Mouse (Mus musculus): ENCODE measurements around the gene Kpna1.
"Not testable (repeated sequence)": the region's sequence is repeated elsewhere in the genome, so short reads cannot be mapped to it uniquely, and the experiment has no call there.

The Kpna1 gene

DNA sequence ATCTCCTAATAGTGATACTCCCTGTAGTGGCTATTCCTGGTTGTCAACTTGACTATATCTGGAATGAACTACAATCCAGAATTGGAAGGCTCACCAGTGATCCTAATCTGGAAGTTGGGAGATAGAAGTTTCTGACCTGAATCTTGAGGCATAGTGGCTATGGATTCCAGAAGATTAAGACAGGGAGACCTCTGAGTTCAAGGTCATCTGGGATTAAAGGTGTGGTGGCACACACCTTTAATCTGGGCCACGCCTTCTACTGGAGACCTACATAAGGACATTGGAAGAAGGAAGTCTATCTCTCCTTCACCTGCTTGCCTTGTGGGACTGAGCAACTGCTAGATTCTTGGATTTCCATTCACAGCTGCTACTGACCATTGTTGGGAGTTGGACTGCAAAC, at the start of gene Kpna1:
TSS of gene Kpna1 (plus strand) at position 301 of the 400 bp plus-strand sequence.
- DNase-seq (ENCODE audit: low spot score in 2 of 2) = not testable (repeated sequence)

- no peak for DNase-seq (ENCODE audit: low spot score in 2 of 2)
Measured at GRCm38 (mm10) chr16:35932179-35933055, 46.1 kb upstream of the Kpna1 start.

- no peak for DNase-seq (ENCODE audit: low spot score in 2 of 2)
Measured at GRCm38 (mm10) chr16:35933181-35933580, 45.4 kb upstream of the Kpna1 start.

GRCm38 (mm10) chr16:35938211-35939151, 40.1 kb upstream of the Kpna1 start, which contains the start of the genes Parp9 and Dtx3l:
TSS of gene Parp9 (plus strand) at chr16:35938470.
TSS of gene Dtx3l (minus strand) at chr16:35939151.
- DNase-seq (ENCODE audit: low spot score in 2 of 2) = peak; percentile 9 to 15

GRCm38 (mm10) chr16:35939261-35939660, 39.3 kb upstream of the Kpna1 start:
- DNase-seq (ENCODE audit: low spot score in 2 of 2) = no peak

DNA sequence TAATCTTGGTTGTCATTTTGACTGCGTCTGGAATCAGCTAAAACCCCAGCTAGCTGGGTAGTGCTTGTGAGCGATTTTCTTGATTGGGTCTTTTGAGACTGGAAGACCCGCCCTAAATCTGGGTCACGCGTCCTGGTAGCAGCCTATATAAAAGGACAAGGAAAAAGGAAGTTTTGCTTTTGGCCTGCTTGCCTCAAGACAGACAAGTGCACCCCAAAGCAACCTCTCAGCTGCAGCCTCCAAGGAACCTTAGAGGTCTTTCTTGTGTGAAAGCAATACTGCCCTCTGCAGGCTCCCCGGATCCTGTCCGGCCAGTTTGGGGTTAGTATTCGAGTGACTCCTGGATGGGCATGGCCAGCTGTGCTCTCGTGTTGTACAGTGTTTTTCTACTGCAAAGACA, 38.9 kb upstream of the Kpna1 start:
- peak; percentile 49 to 64 for DNase-seq (ENCODE audit: low spot score in 2 of 2)

DNA sequence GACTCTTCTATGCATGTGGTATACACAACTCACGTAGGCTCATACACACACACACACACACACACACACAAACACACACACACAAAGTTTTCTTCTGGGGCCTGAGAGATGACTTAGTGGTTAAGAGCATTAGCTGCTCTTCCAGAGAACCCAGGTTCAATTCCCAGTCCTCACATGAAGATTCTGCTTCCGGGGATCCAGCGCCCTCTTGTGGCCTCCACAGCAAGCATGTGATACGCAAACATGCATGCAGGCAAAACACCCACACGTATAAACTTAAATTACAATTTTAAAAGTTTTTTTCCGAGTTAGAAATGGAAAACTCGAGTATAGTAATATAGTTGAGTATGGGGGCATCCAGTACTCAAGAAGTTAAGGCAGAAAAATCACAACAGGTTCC, 37.2 kb upstream of the Kpna1 start:
- DNase-seq (ENCODE audit: low spot score in 2 of 2) = no peak

DNA sequence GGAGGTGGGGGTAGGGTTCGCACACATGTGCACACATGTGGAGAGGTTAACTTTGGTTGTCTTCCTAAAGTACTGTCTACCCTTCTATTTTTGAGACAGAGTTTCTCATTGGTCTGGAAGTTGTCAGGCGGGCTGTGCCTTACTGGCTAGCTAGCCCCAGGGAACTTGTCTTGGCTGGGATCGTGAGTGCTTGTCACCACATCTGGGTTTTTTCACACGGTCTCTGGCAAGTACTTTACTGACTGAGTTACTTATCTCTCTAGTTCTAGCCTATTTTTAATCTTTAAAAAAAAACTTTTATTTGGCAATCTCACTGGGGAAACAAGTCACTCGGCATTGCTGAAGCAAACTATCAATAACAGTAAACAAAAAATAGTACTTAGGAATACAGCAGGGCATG, 29.3 kb upstream of the Kpna1 start:
- no peak for DNase-seq (ENCODE audit: low spot score in 2 of 2)

GRCm38 (mm10) chr16:35951216-35951615, 27.3 kb upstream of the Kpna1 start:
- no peak for DNase-seq (ENCODE audit: low spot score in 2 of 2)

- no peak for DNase-seq (ENCODE audit: low spot score in 2 of 2)
Measured at GRCm38 (mm10) chr16:35952628-35953130, 25.9 kb upstream of the Kpna1 start.

DNA sequence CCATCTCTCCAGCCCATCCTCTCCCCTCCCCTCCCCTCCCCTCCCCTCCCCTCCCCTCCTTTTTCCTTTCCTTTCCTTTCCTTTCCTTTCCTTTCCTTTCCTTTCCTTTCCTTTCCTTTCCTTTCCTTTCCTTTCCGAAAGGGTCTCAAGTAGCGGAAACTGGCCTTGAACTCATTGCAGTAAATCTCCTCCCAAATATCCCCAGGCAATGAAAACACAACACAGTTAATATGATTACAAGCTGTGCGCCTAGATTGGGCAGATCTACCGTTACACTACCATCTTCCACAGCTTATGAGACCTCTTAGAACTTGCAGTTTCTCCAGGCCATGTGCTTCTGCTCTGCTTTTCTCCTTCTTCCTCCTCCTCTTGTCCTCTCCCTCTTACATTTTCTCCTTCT, 12.6 kb upstream of the Kpna1 start:
- DNase-seq (ENCODE audit: low spot score in 2 of 2) = not testable (repeated sequence)

DNA sequence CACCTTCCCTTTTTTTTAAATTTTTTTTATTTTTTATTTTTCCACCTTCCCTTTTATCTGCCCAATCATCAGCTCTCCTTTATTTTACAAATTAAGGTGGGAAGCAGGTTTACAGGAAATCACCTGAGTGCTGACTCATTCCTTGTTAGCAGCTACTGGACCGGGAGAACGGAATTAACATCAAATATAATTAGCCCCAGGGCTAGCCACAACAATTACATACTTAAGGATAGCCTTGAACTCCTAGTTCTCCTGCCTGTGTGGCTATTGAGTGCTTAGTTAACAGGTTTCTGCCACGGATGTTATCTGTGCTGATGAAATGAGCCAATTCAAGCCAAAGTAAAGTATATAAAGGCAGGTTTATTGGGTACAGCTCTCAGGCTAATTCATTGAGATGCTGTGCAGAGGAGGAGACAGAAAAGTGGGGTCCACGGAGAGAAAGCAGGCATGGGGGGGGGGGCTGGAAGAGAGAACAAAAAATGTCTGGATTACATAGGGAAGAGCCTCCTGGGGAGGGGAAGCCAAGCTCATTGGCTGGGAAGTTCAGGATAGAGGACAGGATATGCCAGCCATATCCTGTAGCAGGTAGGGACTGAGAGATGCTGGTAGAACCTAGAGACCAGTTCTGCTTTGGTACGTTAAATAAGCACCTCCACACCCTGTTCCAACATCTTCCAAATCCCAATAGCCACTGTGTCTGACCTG, 12.0 kb upstream of the Kpna1 start:
- DNase-seq (ENCODE audit: low spot score in 2 of 2) = no peak

DNA sequence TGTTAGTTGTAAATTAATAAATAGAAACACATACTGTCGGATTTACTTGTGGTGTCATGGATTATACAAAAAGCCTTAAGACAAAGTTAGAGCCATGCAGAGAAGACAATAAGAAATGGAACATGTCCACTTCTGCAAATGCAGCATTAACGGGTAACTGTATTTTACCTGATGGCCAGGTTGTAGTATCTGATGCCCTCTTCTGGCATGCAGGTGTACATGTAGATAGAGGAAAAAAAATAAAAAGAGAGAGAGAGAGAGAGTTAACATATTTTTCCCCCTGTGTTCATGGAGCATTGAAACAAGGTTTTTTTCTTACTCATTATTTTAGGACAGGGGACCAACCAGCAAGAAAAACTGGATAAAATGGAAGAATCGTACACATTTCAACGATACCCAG, 11.2 kb upstream of the Kpna1 start:
- DNase-seq (ENCODE audit: low spot score in 2 of 2) = no peak

- DNase-seq (ENCODE audit: low spot score in 2 of 2) = no peak
Measured at GRCm38 (mm10) chr16:35968149-35968548, 10.4 kb upstream of the Kpna1 start.

- no peak for DNase-seq (ENCODE audit: low spot score in 2 of 2)
Measured at GRCm38 (mm10) chr16:35974021-35974420, 4.5 kb upstream of the Kpna1 start.

- DNase-seq (ENCODE audit: low spot score in 2 of 2) = peak; percentile 100
Measured at GRCm38 (mm10) chr16:35981363-35981821, 2.8 kb downstream of the Kpna1 start.

- DNase-seq (ENCODE audit: low spot score in 2 of 2) = no peak
Measured at GRCm38 (mm10) chr16:35982506-35982901, 4.0 kb downstream of the Kpna1 start.

- DNase-seq (ENCODE audit: low spot score in 2 of 2) = peak; percentile 80 to 82
Measured at GRCm38 (mm10) chr16:35982902-35983516, 4.5 kb downstream of the Kpna1 start.

- DNase-seq (ENCODE audit: low spot score in 2 of 2) = peak; percentile 33 to 57
Measured at GRCm38 (mm10) chr16:35983517-35984101, 5.1 kb downstream of the Kpna1 start.

GRCm38 (mm10) chr16:35984471-35984870, 5.9 kb downstream of the Kpna1 start:
- DNase-seq (ENCODE audit: low spot score in 2 of 2) = no peak

GRCm38 (mm10) chr16:35987930-35988329, 9.4 kb downstream of the Kpna1 start:
- no peak for DNase-seq (ENCODE audit: low spot score in 2 of 2)

Data from frontal cortex, postnatal 25 days (tissue).